ENCODE assay signal across 14 mouse cellular contexts in the genomic region with DNA sequence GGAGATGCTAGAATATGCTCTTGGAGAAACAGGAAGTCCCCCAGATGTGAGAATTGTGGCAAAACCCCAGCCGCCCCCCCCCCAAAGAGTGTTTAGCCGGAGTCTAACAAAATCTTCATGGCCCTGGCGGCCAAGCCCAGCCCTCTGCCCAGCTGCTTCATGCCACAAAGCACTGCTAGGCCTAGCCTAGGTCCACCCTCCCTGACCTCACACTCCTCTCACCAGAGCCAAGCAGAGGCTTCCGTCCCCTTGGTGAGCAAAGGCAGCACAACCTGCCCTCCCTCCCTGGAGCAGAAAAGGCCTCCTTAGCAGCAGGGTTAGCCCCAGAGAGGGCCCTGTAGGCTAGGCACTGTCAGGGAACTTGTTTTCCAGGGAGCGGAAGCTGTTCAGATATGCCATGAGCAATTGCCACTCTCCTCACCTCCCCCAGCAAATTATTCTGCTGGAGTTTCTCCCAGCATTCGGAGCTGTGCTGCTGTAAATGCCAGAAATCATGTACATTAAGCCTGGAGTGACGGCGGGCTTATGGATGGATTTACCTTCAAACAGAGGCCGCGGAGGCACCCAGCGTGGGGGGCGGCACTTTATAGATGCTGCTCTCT.
A peak's percentile ranks its signal among the peaks of the same experiment; 100 is the strongest.
DNase-seq lines count a peak whose midpoint lies in the region; ATAC-seq lines count a peak whose summit lies in the region.
"Had no signal": no experiment of that assay in that cellular context is flagged by ENCODE, and none has a peak within 500 bp of the region (broad histone marks: within the 10 kb centered on the region; RNA-seq: fewer than 3 reads in every experiment).

No protein-coding gene starts in this region.

- H3K36me3 ChIP-seq in heart, embryonic 10.5 days, result no peaks in the 10 kb centered on the region
- H3K36me3 ChIP-seq in neural tube, embryonic 13.5 days, result no peaks in the 10 kb centered on the region
- H3K36me3 ChIP-seq in limb, embryonic 11.5 days (ENCODE audit: control insufficient read depth, insufficient read depth, low read length), result no peaks in the 10 kb centered on the region
- H3K36me3 ChIP-seq: neural tube, embryonic 12.5 days had no signal

- no peak overlapping the region for H3K9ac ChIP-seq in neural tube, embryonic 13.5 days
- H3K9ac ChIP-seq in limb, embryonic 11.5 days (ENCODE audit: low read length), result no peak overlapping the region; the same call in 1 of the 2 replicates
- H3K9ac ChIP-seq: neural tube, embryonic 12.5 days had no signal

- no peak overlapping the region for H3K4me3 ChIP-seq in heart, embryonic 10.5 days
- no peak overlapping the region for H3K4me3 ChIP-seq in neural tube, embryonic 13.5 days
- H3K4me3 ChIP-seq in limb, embryonic 11.5 days (ENCODE audit: low read depth, low read length), result no peak overlapping the region
- H3K4me3 ChIP-seq: left cerebral cortex, adult 2 months; neural tube, embryonic 12.5 days had no signal

- peaks cover 90% of the 10 kb centered on the region for H3K27me3 ChIP-seq in heart, embryonic 10.5 days (ENCODE audit: insufficient read depth, poor library complexity, severe bottlenecking)
- H3K27me3 ChIP-seq in neural tube, embryonic 13.5 days, result peaks cover 21% of the 10 kb centered on the region
- 0 out of 2 replicates have a peak, but pooled peaks cover 6% of the 10 kb centered on the region for H3K27me3 ChIP-seq in limb, embryonic 11.5 days (ENCODE audit: control insufficient read depth, insufficient read depth, low read length)
- H3K27me3 ChIP-seq: neural tube, embryonic 12.5 days had no signal

- no peak for DNase-seq in heart, embryonic 10.5 days (ENCODE audit: low spot score)
- DNase-seq in heart, adult 18-20 months, result no peak
- DNase-seq in neural tube, embryonic 10.5 days (ENCODE audit: extremely low spot score, low spot score), result no peak
- DNase-seq in limb, embryonic 11.5 days (ENCODE audit: low spot score), result peak; percentile 61
- peak; percentile 19 for DNase-seq in telencephalon, adult 2 months (ENCODE audit: low read depth, low spot score)
- DNase-seq in testis, postnatal 10 days (ENCODE audit: low spot score), result no peak
- no peak for DNase-seq in cerebellum, adult 9-10 months
- DNase-seq: cerebellum, postnatal 36 days; kidney, adult 9 months had no signal

- 65% methylated on average over 12 of the region's 12 CpGs for WGBS in heart, embryonic 10.5 days
- WGBS in neural tube, embryonic 13.5 days, result 59% methylated on average over 12 of the region's 12 CpGs
- 49% methylated on average over 12 of the region's 12 CpGs for WGBS in limb, embryonic 11.5 days

- ATAC-seq in neural tube, embryonic 13.5 days (ENCODE audit: low read depth), result no peak
- ATAC-seq in limb, embryonic 11.5 days (ENCODE audit: insufficient number of reproducible peaks, low FRiP score, low TSS enrichment, low read depth), result 0 out of 2 replicates have a peak, but pooled peaks have one; percentile 39

- H3K27ac ChIP-seq in heart, embryonic 10.5 days, result peak overlapping the region; percentile 59; the same call in 1 of the 2 replicates
- 0 out of 2 replicates have a peak overlapping the region, but pooled peaks have one; percentile 23 for H3K27ac ChIP-seq in neural tube, embryonic 13.5 days (replicated peaks)
- peak overlapping the region; percentile 75 for H3K27ac ChIP-seq in limb, embryonic 11.5 days (replicated peaks; ENCODE audit: low read depth, low read length)
- H3K27ac ChIP-seq: left cerebral cortex, adult 2 months; macrophage; neural tube, embryonic 12.5 days had no signal

- H3K4me1 ChIP-seq in heart, embryonic 10.5 days, result peaks cover 15% of the 10 kb centered on the region; the same call in 1 of the 2 replicates
- peaks cover 40% of the 10 kb centered on the region for H3K4me1 ChIP-seq in neural tube, embryonic 13.5 days (replicated peaks)
- 0 out of 2 replicates have a peak, but pooled peaks cover 3% of the 10 kb centered on the region for H3K4me1 ChIP-seq in limb, embryonic 11.5 days (ENCODE audit: control insufficient read depth, insufficient read depth, low read length)
- H3K4me1 ChIP-seq: neural tube, embryonic 12.5 days had no signal

- H3K9me3 ChIP-seq in heart, embryonic 10.5 days, result no peaks in the 10 kb centered on the region
- no peaks in the 10 kb centered on the region for H3K9me3 ChIP-seq in neural tube, embryonic 13.5 days
- no peaks in the 10 kb centered on the region for H3K9me3 ChIP-seq in limb, embryonic 11.5 days (ENCODE audit: control insufficient read depth, low read length)
- H3K9me3 ChIP-seq: neural tube, embryonic 12.5 days had no signal

- H3K4me2 ChIP-seq in neural tube, embryonic 13.5 days, result no peak overlapping the region
- no peak overlapping the region for H3K4me2 ChIP-seq in limb, embryonic 11.5 days (ENCODE audit: low read depth, severe bottlenecking)
- H3K4me2 ChIP-seq: heart, embryonic 11.5 days; neural tube, embryonic 12.5 days had no signal

Comparison
In these comparisons a context has a peak if more than half of its experiments do, and no peak if none do; other contexts are left out.
1. DNase-seq: peak in limb, embryonic 11.5 days (single experiment) and telencephalon, adult 2 months (single experiment); none in heart, embryonic 10.5 days (single experiment), heart, adult 18-20 months (0 of 2), neural tube, embryonic 10.5 days (single experiment), testis, postnatal 10 days (single experiment) and cerebellum, adult 9-10 months (single experiment).
2. H3K27ac ChIP-seq: peak in every context shown above with its lines; median percentile 75 in limb, embryonic 11.5 days; 59 in heart, embryonic 10.5 days; 23 in neural tube, embryonic 13.5 days.